Mouse (Mus musculus): ENCODE results near the gene Ppbp. TPM values are rescaled to one million over a fixed set of nuclear protein-coding genes. Genes with fewer than 3 reads are reported as not detected.
"Not testable (repeated sequence)": the region's sequence is repeated elsewhere in the genome, so short reads cannot be mapped to it uniquely, and the experiment has no call there.

Gene Ppbp
- polyA plus RNA-seq, 1 experiment from 2014 or later, result 10.1 TPM

DNA sequence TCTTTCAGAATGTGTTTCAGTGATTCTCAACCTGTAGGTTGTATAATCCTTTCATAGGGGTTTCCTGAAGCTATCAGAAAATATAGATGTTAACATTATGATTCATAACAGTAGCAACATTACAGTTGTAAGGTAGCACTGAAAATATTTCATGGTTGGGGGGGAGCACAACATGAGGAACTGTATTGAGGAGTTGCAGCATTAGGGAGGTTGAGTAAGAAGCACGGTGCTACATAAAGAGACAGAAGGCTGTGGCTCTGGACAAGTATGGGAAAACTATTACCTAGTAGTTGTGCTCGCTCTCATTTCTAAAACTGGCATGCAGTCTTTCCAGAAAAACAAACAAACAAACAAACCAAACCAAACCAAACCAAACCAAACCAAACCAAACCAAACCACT is 27.1 kb downstream of the Ppbp start:
- H3K4me3 ChIP-seq; H3K9me3 ChIP-seq; H3K27ac ChIP-seq; DNase-seq (ENCODE audit: low spot score); H3K36me3 ChIP-seq; H3K4me1 ChIP-seq (replicated peaks); H3K27me3 ChIP-seq (ENCODE audit: insufficient read depth, poor library complexity, severe bottlenecking): not testable (repeated sequence)
- WGBS, result 86% methylated on average over 2 of the region's 2 CpGs

DNA sequence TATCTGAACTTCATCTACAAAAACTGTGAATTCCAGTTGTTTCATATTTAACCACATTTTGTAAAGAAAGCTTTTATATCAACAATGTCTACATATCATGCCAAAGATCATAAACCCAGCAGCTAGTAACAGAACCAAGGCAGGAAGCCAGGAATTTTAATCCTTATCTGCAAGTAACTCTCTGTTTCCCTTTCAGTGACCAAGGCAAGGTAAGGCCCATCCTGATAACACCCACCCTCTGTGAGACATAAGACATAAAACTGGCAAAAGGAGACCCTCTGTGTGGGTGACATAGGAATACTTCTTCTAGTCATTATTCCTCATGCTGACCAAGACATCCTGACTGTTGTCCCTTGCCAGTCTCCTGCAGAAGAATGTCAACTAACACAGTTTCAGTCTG is 36.3 kb downstream of the Ppbp start:
- Histone ChIP-seq H3K27ac (no peak overlapping the region), H3K4me3 (no peak overlapping the region), H3K9me3 (no peaks in the 10 kb centered on the region), H3K4me1 (replicated peaks) (no peaks in the 10 kb centered on the region), H3K36me3 (no peaks in the 10 kb centered on the region), H3K27me3 (ENCODE audit: insufficient read depth, poor library complexity, severe bottlenecking) (no peaks in the 10 kb centered on the region)
- DNase-seq (ENCODE audit: low spot score), result no peak

DNA sequence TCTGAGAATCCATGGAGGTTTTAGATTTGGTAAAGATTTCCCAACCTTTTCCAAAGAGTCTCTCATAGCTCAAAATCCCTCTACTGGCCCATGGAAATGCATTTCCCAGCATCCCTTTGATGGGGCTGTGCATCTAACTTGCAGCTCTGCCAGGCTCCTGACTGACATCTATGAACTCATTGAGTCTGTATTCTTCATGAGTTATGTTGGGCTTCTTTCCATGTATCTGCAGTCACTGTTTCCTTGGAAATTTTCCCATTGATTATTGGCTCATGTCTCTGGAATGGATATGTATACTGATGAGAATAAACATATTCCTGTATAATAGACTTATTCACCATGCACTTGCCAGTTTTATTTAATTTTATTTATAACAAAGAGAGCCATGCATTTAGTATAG is 37.7 kb downstream of the Ppbp start:
- no peaks in the 10 kb centered on the region for H3K36me3 ChIP-seq
- no peaks in the 10 kb centered on the region for H3K27me3 ChIP-seq (ENCODE audit: insufficient read depth, poor library complexity, severe bottlenecking)
- no peak overlapping the region for H3K27ac ChIP-seq
- H3K4me1 ChIP-seq (replicated peaks), result no peaks in the 10 kb centered on the region
- no peak overlapping the region for H3K4me3 ChIP-seq
- DNase-seq (ENCODE audit: low spot score), result no peak
- no peaks in the 10 kb centered on the region for H3K9me3 ChIP-seq

DNA sequence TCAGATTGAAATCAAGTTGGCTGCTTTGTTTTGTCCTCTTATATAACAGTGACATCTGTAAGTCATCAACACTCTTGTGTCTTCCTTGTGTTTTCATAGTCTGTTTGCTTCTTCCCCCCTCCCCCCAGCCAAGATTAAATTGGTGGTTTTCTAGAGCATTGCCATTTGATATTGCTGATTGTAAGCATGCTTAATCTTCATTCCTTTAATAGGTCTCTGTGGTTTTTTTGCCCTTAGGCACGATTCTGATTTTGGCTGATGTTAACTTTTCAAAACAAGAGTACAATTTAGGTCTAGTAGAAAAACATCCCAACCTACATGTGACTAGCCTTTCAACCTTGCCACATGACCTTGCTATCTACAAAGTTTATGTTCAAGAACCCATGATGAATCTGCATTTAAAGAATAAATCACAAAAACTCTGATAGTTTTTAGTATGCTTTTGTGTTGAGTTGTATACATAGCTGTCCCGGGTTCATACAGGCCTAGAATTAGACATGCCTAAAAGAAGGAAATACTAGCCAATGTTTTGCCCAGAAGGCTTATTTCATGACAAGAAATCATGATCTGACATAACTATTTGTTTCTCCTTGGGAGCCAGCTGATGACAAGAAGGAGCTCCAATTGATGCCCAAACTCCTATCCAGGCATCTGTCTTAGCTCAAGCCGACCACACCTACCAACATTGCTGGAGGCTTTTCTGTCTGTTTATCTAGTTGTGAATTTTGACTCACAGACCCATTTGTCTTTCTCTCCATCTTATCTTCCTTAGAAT is 39.0 kb downstream of the Ppbp start:
- DNase-seq (ENCODE audit: low spot score), result no peak
- no peak overlapping the region for H3K4me3 ChIP-seq
- no peaks in the 10 kb centered on the region for H3K36me3 ChIP-seq
- H3K9me3 ChIP-seq, result no peaks in the 10 kb centered on the region
- 84% methylated on average over 3 of the region's 3 CpGs for WGBS
- H3K4me1 ChIP-seq (replicated peaks), result no peaks in the 10 kb centered on the region
- H3K27ac ChIP-seq, result no peak overlapping the region
- H3K27me3 ChIP-seq (ENCODE audit: insufficient read depth, poor library complexity, severe bottlenecking), result no peaks in the 10 kb centered on the region

Other genes starting within 250 kb of the Ppbp start
- not detected in 2 replicates for gene Afm, start 249.6 kb upstream of the Ppbp start, polyA plus RNA-seq (2016; fragmentation: Nextera tagmentation; extraction: Ambion mirVana)
- gene 5830473C10Rik, start 207.4 kb upstream of the Ppbp start, polyA plus RNA-seq (2016; fragmentation: Nextera tagmentation; extraction: Ambion mirVana), result 0.10 TPM in 1 of 2 replicates, not detected in the other
- gene Rassf6, start 127.9 kb upstream of the Ppbp start, polyA plus RNA-seq (2016; fragmentation: Nextera tagmentation; extraction: Ambion mirVana), result 0.22 and 0.50 TPM in 2 replicates
- 0.10 TPM in 1 of 2 replicates, not detected in the other for gene Cxcl5, start 9.2 kb upstream of the Ppbp start, polyA plus RNA-seq (2016; fragmentation: Nextera tagmentation; extraction: Ambion mirVana)
- 55.7 and 72.1 TPM in 2 replicates for gene Pf4, start 3.9 kb downstream of the Ppbp start, polyA plus RNA-seq (2016; fragmentation: Nextera tagmentation; extraction: Ambion mirVana)
- gene Cxcl3, start 17.6 kb downstream of the Ppbp start, polyA plus RNA-seq (2016; fragmentation: Nextera tagmentation; extraction: Ambion mirVana), result not detected in 2 replicates
- gene Cxcl15, start 26.0 kb downstream of the Ppbp start, polyA plus RNA-seq (2016; fragmentation: Nextera tagmentation; extraction: Ambion mirVana), result not detected in 2 replicates
- not detected in 2 replicates for gene Cxcl1, start 122.7 kb downstream of the Ppbp start, polyA plus RNA-seq (2016; fragmentation: Nextera tagmentation; extraction: Ambion mirVana)
- not detected in 2 replicates for gene Cxcl2, start 135.4 kb downstream of the Ppbp start, polyA plus RNA-seq (2016; fragmentation: Nextera tagmentation; extraction: Ambion mirVana)
- gene Mthfd2l, start 162.6 kb downstream of the Ppbp start, polyA plus RNA-seq (2016; fragmentation: Nextera tagmentation; extraction: Ambion mirVana), result 58.6 and 71.3 TPM in 2 replicates

Data from hindbrain, embryonic 10.5 days (tissue).